Mouse (Mus musculus): ENCODE results near the gene Phf24. TPM values are rescaled to one million over a fixed set of nuclear protein-coding genes. Genes with fewer than 3 reads are reported as not detected.

Phf24 gene
- polyA plus RNA-seq (2012; rRNA removed) = 1.1 and 1.5 TPM in 2 replicates

- TF ChIP-seq CTCF (IDR thresholded peaks at IDR 0.05; ENCODE audit: extremely low read depth, insufficient read depth, insufficient read length, insufficient replicate concordance) (no peak), POLR2A (IDR thresholded peaks at IDR 0.05; ENCODE audit: low read depth, low read length) (no peak)
- H3K27me3 ChIP-seq (ENCODE audit: control insufficient read depth, insufficient read depth, low read length) = peaks cover 6% of the 10 kb centered on the region
- no peak within 1 kb of the TSS for H3K27ac ChIP-seq (ENCODE audit: insufficient read depth, low read length)
- DNase-seq (ENCODE audit: low read depth in 1 of 2, low spot score in 2 of 2) = no peak
- no peak within 1 kb of the TSS for H3K4me3 ChIP-seq (ENCODE audit: extremely low read depth, insufficient read depth, insufficient read length)
- 9% methylated on average over 88 of the region's 90 CpGs for WGBS
- H3K36me3 ChIP-seq (ENCODE audit: control insufficient read depth, insufficient read depth, low read length) = no peaks in the 10 kb centered on the region
- no peaks in the 10 kb centered on the region for H3K4me1 ChIP-seq (ENCODE audit: control insufficient read depth, insufficient read depth, insufficient read length)
Measured at GRCm38 (mm10) chr4:42916617-42917401, at the start of gene Phf24. Gene Phf24, plus strand, starts transcription at chr4:42916660.

GRCm38 (mm10) chr4:42867390-42867789 is 49.1 kb upstream of the Phf24 start:
- H3K4me1 ChIP-seq (ENCODE audit: control insufficient read depth, insufficient read depth, insufficient read length) = peaks cover 3% of the 10 kb centered on the region
- DNase-seq (ENCODE audit: low read depth in 1 of 2, low spot score in 2 of 2) = no peak
- H3K27me3 ChIP-seq (ENCODE audit: control insufficient read depth, insufficient read depth, low read length) = no peaks in the 10 kb centered on the region
- no peaks in the 10 kb centered on the region for H3K36me3 ChIP-seq (ENCODE audit: control insufficient read depth, insufficient read depth, low read length)
- 75% methylated on average over 3 of the region's 3 CpGs for WGBS
- TF ChIP-seq POLR2A (IDR thresholded peaks at IDR 0.05; ENCODE audit: low read depth, low read length) (no peak), CTCF (IDR thresholded peaks at IDR 0.05; ENCODE audit: extremely low read depth, insufficient read depth, insufficient read length, insufficient replicate concordance) (no peak)
- no peak overlapping the region for H3K4me3 ChIP-seq (ENCODE audit: extremely low read depth, insufficient read depth, insufficient read length)
- no peak overlapping the region for H3K27ac ChIP-seq (ENCODE audit: insufficient read depth, low read length)

DNA sequence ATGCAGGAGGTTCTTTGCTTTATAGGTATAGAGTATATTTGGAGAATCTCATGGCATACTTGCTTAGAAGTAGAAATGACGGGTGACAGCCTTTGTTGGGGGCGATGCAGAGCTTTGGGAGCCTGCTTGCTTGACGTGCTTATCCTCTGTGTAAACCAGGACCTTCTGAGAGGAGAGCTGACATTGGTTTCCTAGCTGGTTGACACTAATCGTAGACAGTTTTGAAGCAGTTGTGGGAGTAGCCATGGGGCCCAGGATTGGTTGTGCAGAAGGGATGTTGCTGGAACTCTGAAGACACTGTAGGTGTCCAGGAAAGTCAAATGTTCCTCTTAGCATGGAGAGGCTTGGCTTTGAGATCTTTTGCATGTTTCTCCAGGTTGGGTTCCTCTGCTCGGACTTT is 48.3 kb upstream of the Phf24 start:
- Histone ChIP-seq H3K36me3 (ENCODE audit: control insufficient read depth, insufficient read depth, low read length) (no peaks in the 10 kb centered on the region), H3K4me1 (ENCODE audit: control insufficient read depth, insufficient read depth, insufficient read length) (peaks cover 3% of the 10 kb centered on the region), H3K27ac (ENCODE audit: insufficient read depth, low read length) (no peak overlapping the region), H3K4me3 (ENCODE audit: extremely low read depth, insufficient read depth, insufficient read length) (no peak overlapping the region), H3K27me3 (ENCODE audit: control insufficient read depth, insufficient read depth, low read length) (no peaks in the 10 kb centered on the region)
- TF ChIP-seq POLR2A (IDR thresholded peaks at IDR 0.05; ENCODE audit: low read depth, low read length) (no peak), CTCF (IDR thresholded peaks at IDR 0.05; ENCODE audit: extremely low read depth, insufficient read depth, insufficient read length, insufficient replicate concordance) (no peak)
- DNase-seq (ENCODE audit: low read depth in 1 of 2, low spot score in 2 of 2) = no peak
- WGBS = 94% methylated on average over 5 of the region's 5 CpGs

DNA sequence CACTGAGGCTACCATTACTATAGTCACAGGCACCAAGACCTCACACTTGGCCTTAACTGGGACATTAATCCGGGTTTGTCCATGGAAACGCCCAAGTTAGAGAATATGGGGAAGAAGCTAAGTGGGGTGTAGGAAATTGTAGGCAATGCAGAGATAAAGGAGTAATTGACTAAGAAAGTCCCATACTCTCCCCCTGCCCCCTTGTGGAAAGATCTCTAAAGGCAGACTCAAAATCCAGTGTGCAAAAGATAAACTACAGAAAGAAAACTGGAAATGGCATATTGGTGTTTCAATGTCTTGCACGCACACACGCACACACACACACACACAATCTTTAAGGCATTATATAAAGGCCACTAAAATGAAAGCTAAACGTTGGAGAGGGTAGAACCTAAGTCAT is 45.7 kb upstream of the Phf24 start:
- Histone ChIP-seq H3K27ac (ENCODE audit: insufficient read depth, low read length) (no peak overlapping the region), H3K4me3 (ENCODE audit: extremely low read depth, insufficient read depth, insufficient read length) (no peak overlapping the region), H3K4me1 (ENCODE audit: control insufficient read depth, insufficient read depth, insufficient read length) (peaks cover 3% of the 10 kb centered on the region), H3K36me3 (ENCODE audit: control insufficient read depth, insufficient read depth, low read length) (no peaks in the 10 kb centered on the region), H3K27me3 (ENCODE audit: control insufficient read depth, insufficient read depth, low read length) (no peaks in the 10 kb centered on the region)
- DNase-seq (ENCODE audit: low read depth in 1 of 2, low spot score in 2 of 2) = no peak
- TF ChIP-seq CTCF (IDR thresholded peaks at IDR 0.05; ENCODE audit: extremely low read depth, insufficient read depth, insufficient read length, insufficient replicate concordance) (no peak), POLR2A (IDR thresholded peaks at IDR 0.05; ENCODE audit: low read depth, low read length) (no peak)
- 75% methylated on average over 5 of the region's 5 CpGs for WGBS

DNA sequence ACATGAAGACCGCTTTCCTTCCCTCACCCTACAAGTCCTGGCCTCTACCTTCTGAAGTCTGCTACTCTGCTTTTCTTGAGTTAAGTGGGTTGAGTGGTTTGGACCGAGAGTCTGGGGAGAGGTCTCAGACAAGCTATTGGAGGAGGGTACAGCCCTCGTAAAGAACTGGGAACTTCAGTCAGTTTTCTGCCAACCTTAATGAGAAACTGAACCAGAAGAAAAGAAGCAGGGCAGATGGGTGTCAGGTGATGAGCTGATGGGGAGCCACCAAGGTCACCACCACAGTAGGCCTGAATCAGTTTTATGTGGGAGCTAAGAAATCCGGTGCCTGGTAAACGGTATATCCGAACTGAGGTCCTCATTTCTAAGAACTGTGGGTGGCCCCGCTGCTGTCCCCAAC is 44.3 kb upstream of the Phf24 start:
- no peak overlapping the region for H3K27ac ChIP-seq (ENCODE audit: insufficient read depth, low read length)
- WGBS = 90% methylated on average over 7 of the region's 7 CpGs

DNA sequence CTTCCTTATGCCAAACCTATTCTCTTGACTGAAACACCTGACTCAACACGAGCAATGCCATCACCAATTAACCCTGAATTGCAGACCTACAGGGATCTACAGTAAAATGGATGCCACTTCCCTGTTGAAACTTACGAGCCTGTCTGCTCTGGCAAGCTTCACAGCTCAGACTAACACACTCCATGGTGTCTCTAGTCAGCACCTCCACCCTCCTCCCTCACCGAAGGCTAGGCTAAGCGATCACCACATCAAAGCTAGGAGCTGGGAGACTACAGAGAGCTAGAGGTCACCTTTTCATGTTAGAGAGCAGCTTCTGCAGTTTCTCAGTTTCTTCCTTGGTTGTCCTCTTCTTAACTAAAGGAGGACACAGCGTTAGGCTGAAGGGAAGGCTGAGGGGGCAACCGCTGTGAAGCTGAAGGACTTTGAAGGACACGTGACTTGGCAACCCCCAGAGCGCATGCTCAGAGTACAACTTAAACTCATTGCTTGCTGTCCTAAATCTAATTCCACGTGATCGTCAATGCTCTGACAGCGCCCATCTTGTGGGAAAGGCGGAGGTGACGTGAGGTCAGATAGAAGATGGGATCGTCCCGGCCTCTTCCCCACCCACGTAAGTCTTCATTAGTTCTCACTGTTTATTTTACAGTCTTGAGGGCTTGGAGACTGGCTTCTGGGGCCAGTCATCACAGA is 43.6 kb upstream of the Phf24 start:
- H3K4me1 ChIP-seq (ENCODE audit: control insufficient read depth, insufficient read depth, insufficient read length) = no peaks in the 10 kb centered on the region
- TF ChIP-seq CTCF (IDR thresholded peaks at IDR 0.05; ENCODE audit: extremely low read depth, insufficient read depth, insufficient read length, insufficient replicate concordance) (no peak), POLR2A (IDR thresholded peaks at IDR 0.05; ENCODE audit: low read depth, low read length) (no peak)
- WGBS = 80% methylated on average over 16 of the region's 16 CpGs
- no peak for DNase-seq (ENCODE audit: low read depth in 1 of 2, low spot score in 2 of 2)
- no peak overlapping the region for H3K4me3 ChIP-seq (ENCODE audit: extremely low read depth, insufficient read depth, insufficient read length)
- no peaks in the 10 kb centered on the region for H3K27me3 ChIP-seq (ENCODE audit: control insufficient read depth, insufficient read depth, low read length)
- H3K27ac ChIP-seq (ENCODE audit: insufficient read depth, low read length) = no peak overlapping the region
- H3K36me3 ChIP-seq (ENCODE audit: control insufficient read depth, insufficient read depth, low read length) = no peaks in the 10 kb centered on the region

More for the DNA sequence above, 44.3 kb upstream of the Phf24 start:
- no peak overlapping the region for H3K4me3 ChIP-seq (ENCODE audit: extremely low read depth, insufficient read depth, insufficient read length)
- no peak for DNase-seq (ENCODE audit: low read depth in 1 of 2, low spot score in 2 of 2)
- no peaks in the 10 kb centered on the region for H3K4me1 ChIP-seq (ENCODE audit: control insufficient read depth, insufficient read depth, insufficient read length)
- H3K27me3 ChIP-seq (ENCODE audit: control insufficient read depth, insufficient read depth, low read length) = no peaks in the 10 kb centered on the region
- H3K36me3 ChIP-seq (ENCODE audit: control insufficient read depth, insufficient read depth, low read length) = no peaks in the 10 kb centered on the region
- TF ChIP-seq POLR2A (IDR thresholded peaks at IDR 0.05; ENCODE audit: low read depth, low read length) = no peak
- TF ChIP-seq CTCF (IDR thresholded peaks at IDR 0.05; ENCODE audit: extremely low read depth, insufficient read depth, insufficient read length, insufficient replicate concordance) = no peak

- H3K36me3 ChIP-seq (ENCODE audit: control insufficient read depth, insufficient read depth, low read length) = no peaks in the 10 kb centered on the region
- H3K27me3 ChIP-seq (ENCODE audit: control insufficient read depth, insufficient read depth, low read length) = no peaks in the 10 kb centered on the region
- no peak for DNase-seq (ENCODE audit: low read depth in 1 of 2, low spot score in 2 of 2)
- TF ChIP-seq CTCF (IDR thresholded peaks at IDR 0.05; ENCODE audit: extremely low read depth, insufficient read depth, insufficient read length, insufficient replicate concordance) (no peak), POLR2A (IDR thresholded peaks at IDR 0.05; ENCODE audit: low read depth, low read length) (no peak)
- no peaks in the 10 kb centered on the region for H3K4me1 ChIP-seq (ENCODE audit: control insufficient read depth, insufficient read depth, insufficient read length)
- WGBS = 91% methylated on average over 7 of the region's 7 CpGs
- no peak within 1 kb of the TSS for H3K27ac ChIP-seq (ENCODE audit: insufficient read depth, low read length)
- H3K4me3 ChIP-seq (ENCODE audit: extremely low read depth, insufficient read depth, insufficient read length) = no peak within 1 kb of the TSS
Measured at GRCm38 (mm10) chr4:42874134-42874533, 42.3 kb upstream of the Phf24 start, which contains the start of gene Fam205c. Gene Fam205c, minus strand, starts transcription at chr4:42874234.
